8 mouse cellular contexts compared by ENCODE assay signal in genomic region chr2:167778271-167778670, GRCm38 (mm10).
DNase-seq lines count a peak whose midpoint lies in the region; ATAC-seq and TF ChIP-seq lines count a peak whose summit lies in the region.

No protein-coding gene starts in this region.

- TF ChIP-seq POLR2A in embryonic fibroblast, embryonic 13.5 days (IDR thresholded peaks at IDR 0.05; ENCODE audit: low read depth, low read length), result no peak
- no peak for TF ChIP-seq POLR2A in small intestine, adult 2 months (IDR thresholded peaks at IDR 0.05; ENCODE audit: low read depth, low read length)

- H3K4me2 ChIP-seq in lung, postnatal 0 days (replicated peaks; ENCODE audit: low read depth, low read length), result peak overlapping the region; percentile 44
- peak overlapping the region; percentile 75 for H3K4me2 ChIP-seq in limb, embryonic 11.5 days (ENCODE audit: low read depth, severe bottlenecking)

- peak; percentile 11 for DNase-seq in lung, postnatal 0 days (ENCODE audit: low spot score)
- no peak for DNase-seq in lung, postnatal 36 days
- no peak for DNase-seq in limb, embryonic 11.5 days (ENCODE audit: low spot score)
- DNase-seq in retina, embryonic 14.5 days (ENCODE audit: low spot score), result no peak
- no peak for DNase-seq in T-cell, adult 2 months (ENCODE audit: low spot score)

- H3K9me3 ChIP-seq in lung, postnatal 0 days (ENCODE audit: low read length), result no peaks in the 10 kb centered on the region
- no peaks in the 10 kb centered on the region for H3K9me3 ChIP-seq in limb, embryonic 11.5 days (ENCODE audit: control insufficient read depth, low read length)

- TF ChIP-seq CTCF in lung, postnatal 0 days (IDR thresholded peaks at IDR 0.05), result no peak
- no peak for TF ChIP-seq CTCF in embryonic fibroblast, embryonic 13.5 days (IDR thresholded peaks at IDR 0.05; ENCODE audit: borderline replicate concordance, insufficient read depth, low read length)
- no peak for TF ChIP-seq CTCF in small intestine, adult 2 months (IDR thresholded peaks at IDR 0.05; ENCODE audit: extremely low read depth, insufficient read length, insufficient replicate concordance, low read depth, low read length)

- 45% methylated on average over 4 of the region's 4 CpGs for WGBS in lung, postnatal 0 days
- WGBS in limb, embryonic 11.5 days, result 62% methylated on average over 4 of the region's 4 CpGs
- 16% methylated on average over 4 of the region's 4 CpGs for WGBS in small intestine, adult 2 months

- no peak for ATAC-seq in lung, postnatal 0 days
- ATAC-seq in limb, embryonic 11.5 days (ENCODE audit: insufficient number of reproducible peaks, low FRiP score, low TSS enrichment, low read depth), result no peak
- ATAC-seq in frontal cortex, adult (ENCODE audit: low TSS enrichment), result no peak

- no peak for TF ChIP-seq EP300 in lung, postnatal 0 days (IDR thresholded peaks at IDR 0.05)

- peaks cover 48% of the 10 kb centered on the region for H3K4me1 ChIP-seq in lung, postnatal 0 days (ENCODE audit: insufficient read depth, low read depth, low read length)
- H3K4me1 ChIP-seq in embryonic fibroblast, embryonic 13.5 days (ENCODE audit: control insufficient read depth, insufficient read depth, low read length), result peaks cover 22% of the 10 kb centered on the region
- H3K4me1 ChIP-seq in limb, embryonic 11.5 days (ENCODE audit: control insufficient read depth, insufficient read depth, low read length), result peaks cover 31% of the 10 kb centered on the region
- H3K4me1 ChIP-seq in small intestine, adult 2 months (ENCODE audit: control insufficient read depth, insufficient read depth, insufficient read length, low read length), result peaks cover 49% of the 10 kb centered on the region

- H3K4me3 ChIP-seq in lung, postnatal 0 days (ENCODE audit: low read depth, low read length), result no peak overlapping the region
- H3K4me3 ChIP-seq in embryonic fibroblast, embryonic 13.5 days (ENCODE audit: insufficient read depth, low read length), result 0 out of 2 replicates have a peak overlapping the region, but pooled peaks have one; percentile 3
- peak overlapping the region; percentile 59 for H3K4me3 ChIP-seq in limb, embryonic 11.5 days (ENCODE audit: low read depth, low read length)
- peak overlapping the region; percentile 80 for H3K4me3 ChIP-seq in small intestine, adult 2 months (ENCODE audit: low read depth, low read length)

- no peaks in the 10 kb centered on the region for H3K36me3 ChIP-seq in lung, postnatal 0 days (ENCODE audit: insufficient read depth, low read length)
- no peaks in the 10 kb centered on the region for H3K36me3 ChIP-seq in limb, embryonic 11.5 days (ENCODE audit: control insufficient read depth, insufficient read depth, low read length)
- no peaks in the 10 kb centered on the region for H3K36me3 ChIP-seq in small intestine, adult 2 months (ENCODE audit: control insufficient read depth, insufficient read depth, low read length)

- H3K27ac ChIP-seq in lung, postnatal 0 days (ENCODE audit: low read length), result peak overlapping the region; percentile 85
- H3K27ac ChIP-seq in embryonic fibroblast, embryonic 13.5 days (ENCODE audit: insufficient read depth, low read length), result peak overlapping the region; percentile 96
- no peak overlapping the region; the same call in 1 of the 2 replicates for H3K27ac ChIP-seq in limb, embryonic 11.5 days (replicated peaks; ENCODE audit: low read depth, low read length)
- peak overlapping the region; percentile 97 for H3K27ac ChIP-seq in small intestine, adult 2 months (ENCODE audit: insufficient read depth, low read depth, low read length)

- no peaks in the 10 kb centered on the region for H3K27me3 ChIP-seq in lung, postnatal 0 days (replicated peaks; ENCODE audit: insufficient read depth, low read length)
- no peaks in the 10 kb centered on the region for H3K27me3 ChIP-seq in limb, embryonic 11.5 days (ENCODE audit: control insufficient read depth, insufficient read depth, low read length)
- H3K27me3 ChIP-seq in small intestine, adult 2 months (ENCODE audit: control insufficient read depth, insufficient read depth, low read length), result no peaks in the 10 kb centered on the region

- H3K9ac ChIP-seq in lung, postnatal 0 days (replicated peaks; ENCODE audit: low read depth), result peak overlapping the region; percentile 20; the same call in 1 of the 2 replicates
- H3K9ac ChIP-seq in limb, embryonic 11.5 days (ENCODE audit: low read length), result peak overlapping the region; percentile 81; the same call in 1 of the 2 replicates
